Mouse (Mus musculus) cerebellum, adult 2 months (tissue): ENCODE measurements around the gene Hba-x.
"Not testable (repeated sequence)": the region's sequence is repeated elsewhere in the genome, so short reads cannot be mapped to it uniquely, and the experiment has no call there.

Experiments used
- CTCF ChIP-seq: fragments of 200-500 bp; IDR thresholded peaks from 2 replicates; pipeline ENCODE4 v1.5.1; 2011; ENCODE audit warnings: low read depth, mild to moderate bottlenecking, control low read depth, low read length, moderate library complexity, borderline replicate concordance; ENCODE audit not compliant: insufficient read depth
- POLR2A ChIP-seq: fragments of 200-500 bp; IDR thresholded peaks from 2 replicates; pipeline ENCODE4 v1.6.1; 2011; ENCODE audit warnings: low read length, control low read depth, borderline replicate concordance; ENCODE audit not compliant: insufficient read depth

- not testable (repeated sequence) for TF ChIP-seq CTCF, POLR2A
Measured at GRCm38 (mm10) chr11:32285887-32286286, 9.7 kb downstream of the Hba-x start.
